Mouse (Mus musculus): ENCODE measurements around the gene Slc13a5. TPM values are rescaled to one million over a fixed set of nuclear protein-coding genes. Genes with fewer than 3 reads are reported as not detected.

Slc13a5 gene
- polyA plus RNA-seq, 1 experiment from 2014 or later, result not detected

- Histone ChIP-seq H3K4me3 (ENCODE audit: inconsistent target) (no peak overlapping the region), H3K79me2 (ENCODE audit: inconsistent target) (peaks cover 49% of the 10 kb centered on the region), H3K36me3 (ENCODE audit: inconsistent target) (peaks cover 7% of the 10 kb centered on the region), H3K27ac (no peak overlapping the region)
- 100% methylated on average over 1 of the region's 1 CpGs for WGBS (ENCODE audit: missing documents)
Measured at GRCm38 (mm10) chr11:72203440-72203839, 63.6 kb downstream of the Slc13a5 start.

GRCm38 (mm10) chr11:72196506-72196905, 70.5 kb downstream of the Slc13a5 start:
- WGBS (ENCODE audit: missing documents), result 95% methylated on average over 8 of the region's 8 CpGs

GRCm38 (mm10) chr11:72194259-72194658, 72.8 kb downstream of the Slc13a5 start:
- Histone ChIP-seq H3K4me3 (ENCODE audit: inconsistent target) (no peak overlapping the region), H3K79me2 (ENCODE audit: inconsistent target) (no peaks in the 10 kb centered on the region; the same call in 1 of the 2 replicates), H3K27ac (no peak overlapping the region), H3K36me3 (ENCODE audit: inconsistent target) (peaks cover 29% of the 10 kb centered on the region)
- WGBS (ENCODE audit: missing documents), result 100% methylated on average over 2 of the region's 2 CpGs

More at GRCm38 (mm10) chr11:72196506-72196905, 70.5 kb downstream of the Slc13a5 start:
- no peaks in the 10 kb centered on the region; the same call in 1 of the 2 replicates for H3K79me2 ChIP-seq (ENCODE audit: inconsistent target)
- peak overlapping the region; percentile 46 for H3K27ac ChIP-seq
- peaks cover 13% of the 10 kb centered on the region for H3K36me3 ChIP-seq (ENCODE audit: inconsistent target)
- H3K4me3 ChIP-seq (ENCODE audit: inconsistent target), result no peak overlapping the region

Other genes starting within 250 kb of the Slc13a5 start
- 0.14 TPM in 2 of 3 replicates, not detected in the other for gene Aipl1, start 229.7 kb downstream of the Slc13a5 start, polyA plus RNA-seq (2018)
- gene Pimreg, start 225.2 kb downstream of the Slc13a5 start, polyA plus RNA-seq (2018), result 0.34 to 6.0 TPM (median 2.8 TPM) in 3 replicates
- not detected in 3 replicates for gene Pitpnm3, start 131.4 kb downstream of the Slc13a5 start, polyA plus RNA-seq (2018)
- 0.19 to 0.22 TPM (median 0.21 TPM) in 3 replicates for gene Gm43951, start 60.4 kb downstream of the Slc13a5 start, polyA plus RNA-seq (2018)
- gene 4933427D14Rik, start 59.8 kb downstream of the Slc13a5 start, polyA plus RNA-seq (2018), result 3.7 to 4.9 TPM (median 4.6 TPM) in 3 replicates
- 172 to 312 TPM (median 227 TPM) in 3 replicates for gene Txndc17, start 59.7 kb downstream of the Slc13a5 start, polyA plus RNA-seq (2018)
- 6.1 to 8.2 TPM (median 6.3 TPM) in 3 replicates for gene Med31, start 51.6 kb downstream of the Slc13a5 start, polyA plus RNA-seq (2018)
- 119 to 152 TPM (median 140 TPM) in 3 replicates for gene Xaf1, start 34.4 kb upstream of the Slc13a5 start, polyA plus RNA-seq (2018)
- gene Fbxo39, start 47.2 kb upstream of the Slc13a5 start, polyA plus RNA-seq (2018), result not detected in 3 replicates
- gene Tekt1, start 95.2 kb upstream of the Slc13a5 start, polyA plus RNA-seq (2018), result not detected in 3 replicates
- gene Smtnl2, start 144.5 kb upstream of the Slc13a5 start, polyA plus RNA-seq (2018), result not detected in 3 replicates
- gene Ggt6, start 168.3 kb upstream of the Slc13a5 start, polyA plus RNA-seq (2018), result not detected in 3 replicates
- 30.3 to 92.8 TPM (median 58.1 TPM) in 3 replicates for gene Mybbp1a, start 174.1 kb upstream of the Slc13a5 start, polyA plus RNA-seq (2018)
- gene Spns2, start 222.7 kb upstream of the Slc13a5 start, polyA plus RNA-seq (2018), result 0.11 TPM in 1 of 3 replicates, not detected in the others